In the genomic region with DNA sequence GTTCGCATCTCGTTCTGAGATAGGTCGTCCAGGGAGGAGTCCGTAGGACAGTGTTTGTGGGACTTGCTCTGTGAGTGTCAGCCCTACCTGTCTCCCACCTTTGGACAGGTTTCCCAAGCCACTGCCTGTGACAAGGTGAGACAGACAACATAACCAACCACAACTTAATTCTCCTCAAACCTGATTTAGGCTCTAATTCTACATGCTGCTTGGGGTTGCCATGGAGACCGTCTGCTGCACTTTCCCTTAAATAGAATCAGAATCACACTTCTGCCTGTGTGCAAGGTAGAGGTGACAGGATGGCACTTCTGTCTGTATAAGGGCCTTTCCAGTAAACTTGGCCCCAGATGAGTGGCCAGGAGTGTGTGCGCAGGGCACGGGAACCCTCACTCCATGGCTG, we compare ENCODE assay signal across 15 mouse cellular contexts.
A peak's percentile ranks its signal among the peaks of the same experiment; 100 is the strongest.
DNase-seq lines count a peak whose midpoint lies in the region; ATAC-seq and TF ChIP-seq lines count a peak whose summit lies in the region.
"Had no signal": no experiment of that assay in that cellular context is flagged by ENCODE, and none has a peak within 500 bp of the region (broad histone marks: within the 10 kb centered on the region; RNA-seq: fewer than 3 reads in every experiment).

No protein-coding gene starts in this region.

- no peak for TF ChIP-seq CTCF in olfactory bulb, adult 2 months (IDR thresholded peaks at IDR 0.05; ENCODE audit: insufficient read depth, low read depth, low read length)
- TF ChIP-seq CTCF in lung, adult 2 months (IDR thresholded peaks at IDR 0.05; ENCODE audit: insufficient read depth, low read length): no peak

- ATAC-seq in hindbrain, embryonic 13.5 days (ENCODE audit: low FRiP score): no peak
- no peak for ATAC-seq in hindbrain, embryonic 12.5 days (ENCODE audit: low FRiP score)
- ATAC-seq in kidney, embryonic 16.5 days (ENCODE audit: low FRiP score, low TSS enrichment): no peak

- H3K4me1 ChIP-seq in hindbrain, embryonic 13.5 days (replicated peaks): peaks cover 46% of the 10 kb centered on the region
- peaks cover 27% of the 10 kb centered on the region for H3K4me1 ChIP-seq in hindbrain, embryonic 12.5 days
- peaks cover 53% of the 10 kb centered on the region for H3K4me1 ChIP-seq in olfactory bulb, adult 2 months (ENCODE audit: control insufficient read depth, insufficient read depth, low read length)
- H3K4me1 ChIP-seq in lung, adult 2 months (ENCODE audit: control insufficient read depth, insufficient read depth, low read length): 0 out of 2 replicates have a peak, but pooled peaks cover 2% of the 10 kb centered on the region
- no peaks in the 10 kb centered on the region for H3K4me1 ChIP-seq in kidney, embryonic 16.5 days (ENCODE audit: insufficient read depth, low read length)
- H3K4me1 ChIP-seq: megakaryocyte, embryonic 14.5 days had no signal

- DNase-seq in brain, adult 2 months (ENCODE audit: low read depth, low spot score): peak; percentile 90
- peak; percentile 41 to 47 for DNase-seq in frontal cortex, postnatal 10 days (ENCODE audit: low spot score in 2 of 2)
- no peak for DNase-seq in lung, adult 2 months
- no peak for DNase-seq in gastrocnemius, postnatal 14 days
- DNase-seq: cerebellum, adult 2 months; heart, postnatal 14 days; kidney, adult 11 months; kidney, postnatal 4 days; lung, embryonic 14.5 days had no signal

- no peak for TF ChIP-seq POLR2A in olfactory bulb, adult 2 months (IDR thresholded peaks at IDR 0.05; ENCODE audit: insufficient read depth, low read depth, low read length)
- TF ChIP-seq POLR2A in lung, adult 2 months (IDR thresholded peaks at IDR 0.05; ENCODE audit: borderline replicate concordance, extremely low read depth, low read depth, low read length): no peak

- no peaks in the 10 kb centered on the region for H3K27me3 ChIP-seq in hindbrain, embryonic 13.5 days
- no peaks in the 10 kb centered on the region for H3K27me3 ChIP-seq in hindbrain, embryonic 12.5 days
- no peaks in the 10 kb centered on the region for H3K27me3 ChIP-seq in kidney, embryonic 16.5 days (ENCODE audit: insufficient read depth, low read length)
- H3K27me3 ChIP-seq: megakaryocyte, embryonic 14.5 days had no signal

- H3K27ac ChIP-seq in hindbrain, embryonic 13.5 days: peak overlapping the region; percentile 35
- no peak overlapping the region for H3K27ac ChIP-seq in hindbrain, embryonic 12.5 days
- peak overlapping the region; percentile 35; the same call in 1 of the 2 replicates for H3K27ac ChIP-seq in olfactory bulb, adult 2 months (ENCODE audit: insufficient read depth, low read depth, low read length)
- H3K27ac ChIP-seq in kidney, embryonic 16.5 days (ENCODE audit: low read length): no peak overlapping the region

- H3K36me3 ChIP-seq in hindbrain, embryonic 13.5 days: no peaks in the 10 kb centered on the region
- H3K36me3 ChIP-seq in hindbrain, embryonic 12.5 days: no peaks in the 10 kb centered on the region
- H3K36me3 ChIP-seq in kidney, embryonic 16.5 days (ENCODE audit: insufficient read depth, low read length): 0 out of 2 replicates have a peak, but pooled peaks cover 3% of the 10 kb centered on the region

- no peak overlapping the region for H3K4me3 ChIP-seq in hindbrain, embryonic 13.5 days
- no peak overlapping the region for H3K4me3 ChIP-seq in hindbrain, embryonic 12.5 days
- H3K4me3 ChIP-seq in olfactory bulb, adult 2 months (ENCODE audit: insufficient read depth, low read depth, low read length): no peak overlapping the region
- no peak overlapping the region for H3K4me3 ChIP-seq in lung, adult 2 months (replicated peaks; ENCODE audit: extremely low read depth, low read depth, low read length)
- H3K4me3 ChIP-seq in kidney, embryonic 16.5 days (ENCODE audit: low read length): no peak overlapping the region
- H3K4me3 ChIP-seq: erythroblast, embryonic 14.5 days; megakaryocyte, embryonic 14.5 days had no signal

- no peak overlapping the region for H3K4me2 ChIP-seq in hindbrain, embryonic 13.5 days
- H3K4me2 ChIP-seq in hindbrain, embryonic 12.5 days (replicated peaks): no peak overlapping the region
- H3K4me2 ChIP-seq in kidney, embryonic 16.5 days (replicated peaks; ENCODE audit: low read depth, low read length): no peak overlapping the region
- H3K4me2 ChIP-seq: lung, embryonic 14.5 days had no signal

- 0 out of 2 replicates have a peak overlapping the region, but pooled peaks have one; percentile 15 for H3K9ac ChIP-seq in hindbrain, embryonic 13.5 days
- no peak overlapping the region for H3K9ac ChIP-seq in hindbrain, embryonic 12.5 days
- H3K9ac ChIP-seq in kidney, embryonic 16.5 days (replicated peaks; ENCODE audit: low read length): no peak overlapping the region
- H3K9ac ChIP-seq: lung, embryonic 14.5 days had no signal

- WGBS in hindbrain, embryonic 13.5 days: 79% methylated on average over 7 of the region's 7 CpGs
- WGBS in hindbrain, embryonic 12.5 days: 89% methylated on average over 7 of the region's 7 CpGs
- 71% methylated on average over 7 of the region's 7 CpGs for WGBS in olfactory bulb, adult 2 months
- 80% methylated on average over 7 of the region's 7 CpGs for WGBS in lung, adult 2 months
- 87% methylated on average over 7 of the region's 7 CpGs for WGBS in kidney, embryonic 16.5 days

- H3K9me3 ChIP-seq in hindbrain, embryonic 13.5 days: no peaks in the 10 kb centered on the region
- 0 out of 2 replicates have a peak, but pooled peaks cover 5% of the 10 kb centered on the region for H3K9me3 ChIP-seq in hindbrain, embryonic 12.5 days (replicated peaks)
- H3K9me3 ChIP-seq in kidney, embryonic 16.5 days (ENCODE audit: low read length): no peaks in the 10 kb centered on the region

- intact Hi-C loops in gastrocnemius, postnatal 14 days (cut with DNase I; ENCODE audit: low total_unique reads): no loop called here

Comparison
In these comparisons a context has a peak if more than half of its experiments do, and no peak if none do; other contexts are left out.
1. H3K27ac ChIP-seq: peak in hindbrain, embryonic 13.5 days (single experiment) and olfactory bulb, adult 2 months (single experiment); none in hindbrain, embryonic 12.5 days (single experiment) and kidney, embryonic 16.5 days (single experiment).
2. DNase-seq: peak in brain, adult 2 months (single experiment) and frontal cortex, postnatal 10 days (2 of 2); none in lung, adult 2 months (single experiment) and gastrocnemius, postnatal 14 days (single experiment).